Mouse (Mus musculus) right cerebral cortex, postnatal 14 days (tissue): ENCODE results near the gene Larp7.

Source experiments
- DNase-seq: peaks from one replicate; pipeline ENCODE4 v3.0.0; 2022

Larp7 gene

GRCm38 (mm10) chr3:127552973-127553719 lies at the start of gene Larp7, which contains the start of gene Zgrf1:
Gene Larp7, minus strand, starts transcription at chr3:127553349.
Gene Zgrf1, plus strand, starts transcription at chr3:127553489.
- DNase-seq = peak; percentile 99

GRCm38 (mm10) chr3:127597136-127597535 lies 44.0 kb upstream of the Larp7 start:
- DNase-seq = no peak

- DNase-seq = peak; percentile 21
These were observed 19.4 kb upstream of the Larp7 start for GRCm38 (mm10) chr3:127572557-127572956.

GRCm38 (mm10) chr3:127565129-127565528 lies 12.0 kb upstream of the Larp7 start:
- DNase-seq = no peak

GRCm38 (mm10) chr3:127562974-127563373 lies 9.8 kb upstream of the Larp7 start:
- DNase-seq = no peak

- DNase-seq = no peak
These were observed 5.1 kb upstream of the Larp7 start for GRCm38 (mm10) chr3:127558201-127558600.

GRCm38 (mm10) chr3:127554723-127555122 lies 1.6 kb upstream of the Larp7 start:
- no peak for DNase-seq

GRCm38 (mm10) chr3:127553720-127554043 lies 533 bp upstream of the Larp7 start:
- DNase-seq = no peak

GRCm38 (mm10) chr3:127552434-127552972 lies 646 bp downstream of the Larp7 start:
- DNase-seq = no peak

GRCm38 (mm10) chr3:127547882-127548281 lies 5.3 kb downstream of the Larp7 start:
- peak; percentile 16 for DNase-seq

GRCm38 (mm10) chr3:127544610-127545121 lies 8.5 kb downstream of the Larp7 start:
- DNase-seq = no peak

- DNase-seq = no peak
These were observed 9.2 kb downstream of the Larp7 start for GRCm38 (mm10) chr3:127543976-127544375.

- no peak for DNase-seq
These were observed 14.0 kb downstream of the Larp7 start for GRCm38 (mm10) chr3:127539193-127539592.

- no peak for DNase-seq
These were observed 22.9 kb downstream of the Larp7 start for GRCm38 (mm10) chr3:127530293-127530692.

GRCm38 (mm10) chr3:127529824-127530223 lies 23.3 kb downstream of the Larp7 start:
- no peak for DNase-seq

- no peak for DNase-seq
These were observed 23.9 kb downstream of the Larp7 start for GRCm38 (mm10) chr3:127529210-127529609.

GRCm38 (mm10) chr3:127527465-127528034 lies 25.6 kb downstream of the Larp7 start:
- no peak for DNase-seq

- DNase-seq = no peak
These were observed 27.8 kb downstream of the Larp7 start for GRCm38 (mm10) chr3:127525188-127525819.

GRCm38 (mm10) chr3:127521156-127521555 lies 32.0 kb downstream of the Larp7 start:
- DNase-seq = no peak

GRCm38 (mm10) chr3:127520300-127520699 lies 32.8 kb downstream of the Larp7 start:
- no peak for DNase-seq

GRCm38 (mm10) chr3:127515251-127515650 lies 37.9 kb downstream of the Larp7 start:
- DNase-seq = no peak

GRCm38 (mm10) chr3:127513699-127514098 lies 39.5 kb downstream of the Larp7 start:
- DNase-seq = no peak

- no peak for DNase-seq
These were observed 40.3 kb downstream of the Larp7 start for GRCm38 (mm10) chr3:127512794-127513335.
